Mouse (Mus musculus): ENCODE results near the gene Vmn1r232.

The Vmn1r232 gene

DNA sequence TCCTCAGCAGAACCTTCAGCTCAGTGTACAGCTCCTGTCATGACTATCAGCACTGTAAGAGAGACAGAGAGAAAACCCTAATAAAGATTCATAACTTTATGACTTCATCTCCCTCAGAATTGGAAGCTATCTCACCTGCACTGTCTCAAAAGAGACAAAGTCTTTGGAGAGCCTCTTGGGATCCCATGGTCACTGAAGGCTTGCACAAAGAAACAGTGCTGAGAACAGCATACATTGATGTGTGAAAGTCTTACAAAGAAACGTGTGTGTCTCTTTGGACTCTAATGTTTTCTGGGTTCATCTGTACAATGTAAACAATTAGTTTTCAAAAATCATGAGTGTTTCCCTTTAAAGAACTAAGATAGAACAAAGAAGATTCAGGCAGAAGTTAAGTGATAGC lies at the start of gene Vmn1r232:
Gene Vmn1r232, minus strand, starts transcription at position 101 of the 400 bp plus-strand sequence.
- no peak for DNase-seq (ENCODE audit: low spot score in 2 of 2)

DNA sequence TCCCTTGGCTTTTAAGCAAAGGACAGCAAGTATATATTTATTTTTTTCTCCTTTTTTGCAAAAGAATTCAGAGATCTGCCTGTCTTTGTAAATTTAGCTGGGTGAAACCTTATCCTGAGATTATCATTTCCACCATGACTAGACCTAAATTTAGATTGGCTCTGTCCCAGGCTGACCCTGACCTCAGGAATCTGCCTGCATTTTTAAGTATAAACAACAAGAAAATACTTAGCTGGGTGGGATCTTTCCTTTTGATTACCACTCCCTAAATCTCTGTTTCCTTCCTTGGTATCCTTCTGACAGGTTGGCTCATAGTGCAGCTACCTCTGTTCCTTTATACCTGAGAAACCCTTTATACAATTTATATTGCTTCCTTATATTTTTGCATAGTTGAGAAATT lies 47.2 kb upstream of the Vmn1r232 start:
- DNase-seq (ENCODE audit: low spot score in 2 of 2), result no peak

- DNase-seq (ENCODE audit: low spot score in 2 of 2), result no peak
Observed at GRCm38 (mm10) chr17:20965421-20965820, 45.9 kb upstream of the Vmn1r232 start.

GRCm38 (mm10) chr17:20960386-20960785 lies 40.9 kb upstream of the Vmn1r232 start:
- no peak for DNase-seq (ENCODE audit: low spot score in 2 of 2)

DNA sequence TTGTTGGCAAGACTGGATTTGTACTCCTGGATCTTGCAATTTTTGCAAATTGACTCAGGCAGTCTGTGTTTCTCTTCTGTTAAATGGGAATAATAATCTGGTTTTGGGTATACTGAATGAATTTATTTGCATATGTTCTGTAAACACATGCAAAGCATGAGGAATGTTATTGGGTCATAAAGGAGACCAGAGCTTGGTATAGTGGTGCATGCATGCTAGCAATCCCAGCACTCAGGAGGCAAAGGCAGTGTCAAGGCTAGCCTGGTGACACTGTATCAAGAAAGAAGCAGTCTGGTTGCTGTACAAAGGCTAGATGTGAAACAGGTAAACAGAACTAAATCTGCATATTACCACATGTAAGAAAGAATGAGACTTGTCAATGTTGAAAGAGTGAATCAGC lies 27.1 kb upstream of the Vmn1r232 start:
- DNase-seq (ENCODE audit: low spot score in 2 of 2), result no peak

DNA sequence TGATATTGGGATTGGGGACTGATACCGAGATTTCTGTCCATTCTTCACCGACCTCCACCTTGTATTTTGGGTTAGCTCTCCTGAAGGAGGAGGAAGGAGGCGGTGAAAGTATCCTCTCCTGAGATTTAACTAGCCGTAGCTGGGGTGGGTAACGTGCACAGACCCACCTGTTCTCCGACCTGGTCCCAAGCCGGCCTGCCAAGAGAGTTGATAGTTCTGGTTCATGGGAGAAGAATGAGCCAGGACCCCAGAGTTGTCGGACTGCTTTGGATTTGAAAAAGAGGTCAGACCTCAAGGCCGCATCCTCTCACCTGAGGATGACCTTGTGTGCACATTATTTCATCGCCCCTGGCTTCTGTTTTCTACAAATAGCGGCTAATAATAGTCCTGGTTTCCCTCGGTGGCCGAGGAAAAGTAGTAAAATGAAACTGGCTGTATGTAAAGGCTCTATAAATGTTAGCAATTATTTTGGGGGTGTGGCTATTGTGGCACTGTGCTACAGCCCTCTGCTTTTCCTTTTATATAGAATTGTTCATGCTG lies 26.6 kb upstream of the Vmn1r232 start:
- DNase-seq (ENCODE audit: low spot score in 2 of 2), result peak; percentile 7 to 22

DNA sequence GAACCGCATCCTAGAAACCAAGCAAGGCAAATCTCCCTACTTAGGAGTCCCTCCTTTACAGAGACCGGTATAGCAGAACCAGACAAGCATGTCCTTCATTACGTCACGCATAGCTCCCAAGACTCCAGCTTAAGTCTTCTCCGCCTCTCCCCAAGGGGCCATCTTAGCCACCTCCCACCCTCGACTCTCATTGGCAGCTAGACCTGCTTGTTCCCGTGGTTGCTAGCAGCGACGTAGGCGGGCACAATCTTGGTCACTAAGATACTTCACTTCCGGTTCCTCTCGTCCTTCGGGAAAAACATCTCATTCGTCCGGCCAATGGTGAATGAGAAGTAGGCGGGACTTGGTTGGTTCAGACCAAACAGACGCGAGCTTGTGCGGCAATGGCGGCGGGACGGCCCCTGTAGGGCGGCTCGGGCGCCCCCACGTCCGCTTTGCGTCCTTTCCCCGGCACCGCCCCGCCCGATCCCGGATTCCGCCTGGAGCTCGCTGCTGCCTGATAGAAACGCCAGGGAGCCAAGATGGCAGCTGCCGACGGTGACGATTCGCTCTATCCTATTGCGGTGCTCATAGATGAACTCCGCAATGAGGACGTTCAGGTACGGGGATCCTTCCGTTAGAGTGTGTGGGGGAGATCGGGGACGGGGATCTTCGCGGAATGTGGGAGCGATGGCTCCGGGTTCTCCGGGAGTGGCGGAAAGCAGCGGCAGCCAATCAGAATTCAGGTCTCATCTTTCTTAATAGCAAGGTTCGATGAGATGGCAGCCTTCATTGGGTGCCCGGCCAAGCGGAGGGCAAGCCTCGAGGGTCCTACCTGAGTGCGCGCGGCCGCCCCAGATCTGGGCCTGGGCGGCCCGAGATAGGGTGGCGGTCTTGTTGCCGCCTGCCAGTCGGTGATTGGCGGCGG lies 25.7 kb upstream of the Vmn1r232 start, which contains the start of gene Ppp2r1a:
Gene Ppp2r1a, plus strand, starts transcription at position 327 of the 907 bp plus-strand sequence.
- DNase-seq (ENCODE audit: low spot score in 2 of 2), result peak; percentile 93 to 97

DNA sequence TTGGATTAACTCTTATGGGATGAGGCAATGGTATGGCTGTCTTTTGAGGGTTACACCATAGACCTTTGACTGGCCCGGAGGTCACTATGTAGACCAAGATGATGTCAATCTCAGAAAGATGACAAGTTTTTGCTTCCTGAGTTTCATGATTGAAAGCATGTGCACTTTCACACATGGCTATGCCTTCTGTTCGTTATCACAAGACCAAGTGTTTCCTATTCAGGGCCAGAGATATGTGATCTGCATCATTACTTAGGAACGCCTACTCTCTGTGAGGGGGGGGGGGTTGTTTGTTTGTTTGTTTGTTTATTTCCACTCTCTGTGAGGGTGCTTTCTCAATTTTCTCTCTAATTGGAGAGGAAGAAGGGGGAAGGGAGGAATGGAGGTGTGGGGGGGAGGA lies 24.7 kb upstream of the Vmn1r232 start:
- DNase-seq (ENCODE audit: low spot score in 2 of 2), result no peak

GRCm38 (mm10) chr17:20904991-20905390 lies 14.5 kb downstream of the Vmn1r232 start, which contains the start of gene Vmn1r231:
Gene Vmn1r231 (minus strand): TSS chr17:20905091.
- DNase-seq (ENCODE audit: low spot score in 2 of 2), result no peak

All from thymus, postnatal 10 days (tissue).